Mouse (Mus musculus) heart, embryonic 12.5 days (tissue): ENCODE data around the gene Xntrpc. TPM values are rescaled to one million over a fixed set of nuclear protein-coding genes. Genes with fewer than 3 reads are reported as not detected.

Source experiments
- ATAC-seq: fragments of 200-750 bp; cut with Nextera tagmentation; 2 replicates; pipeline ENCODE4 v1.8.0; 2017; ENCODE audit warnings: moderate TSS enrichment, moderate library complexity; ENCODE audit not compliant: insufficient number of reproducible peaks, low FRiP score
- H3K27ac ChIP-seq: fragments of 300-500 bp; sonication (generic); 2 replicates; pipeline ENCODE4 v1.5.1; 2016; ENCODE audit warnings: mild to moderate bottlenecking, moderate library complexity; ENCODE audit not compliant: poor library complexity, severe bottlenecking
- H3K27me3 ChIP-seq: fragments of 300-500 bp; sonication (generic); replicated peaks from 2 replicates; pipeline ENCODE4 v1.6.1; 2016; ENCODE audit warnings: mild to moderate bottlenecking, moderate library complexity
- H3K36me3 ChIP-seq: fragments of 300-500 bp; sonication (generic); 2 replicates; pipeline ENCODE4 v1.6.1; 2016; ENCODE audit warnings: mild to moderate bottlenecking, moderate library complexity
- H3K4me1 ChIP-seq: fragments of 300-500 bp; sonication (generic); replicated peaks from 2 replicates; pipeline ENCODE4 v1.6.1; 2016; ENCODE audit warnings: mild to moderate bottlenecking
- H3K4me2 ChIP-seq: fragments of 300-500 bp; sonication (generic); 2 replicates; pipeline ENCODE4 v1.6.1; 2016; ENCODE audit warnings: mild to moderate bottlenecking, moderate library complexity
- H3K4me3 ChIP-seq: fragments of 300-500 bp; sonication (generic); 2 replicates; pipeline ENCODE4 v1.5.1; 2016; ENCODE audit warnings: mild to moderate bottlenecking
- H3K9ac ChIP-seq: fragments of 300-500 bp; sonication (generic); 2 replicates; pipeline ENCODE4 v1.6.1; 2016; ENCODE audit warnings: mild to moderate bottlenecking, moderate library complexity
- H3K9me3 ChIP-seq: fragments of 300-500 bp; sonication (generic); replicated peaks from 2 replicates; pipeline ENCODE4 v1.6.1; 2016; ENCODE audit warnings: mild to moderate bottlenecking, moderate library complexity
- WGBS: fragments of 180-500 bp; shearing (Covaris S2); methylation state at CpG from one replicate; pipeline ENCODE4 v1.1.7; 2016; 5-methylcytosine and 5-hydroxymethylcytosine counted together
- polyA plus RNA-seq: library from polyadenylated mRNA; unstranded; fragments of >200 nt; fragmentation: Nextera tagmentation; extraction: Ambion mirVana; gene quantifications from 2 replicates; pipeline ENCODE4 v1.2.1, GENCODE M21; 2016

Gene Xntrpc
- polyA plus RNA-seq, 1 experiment from 2014 or later, result 1.5 TPM

DNA sequence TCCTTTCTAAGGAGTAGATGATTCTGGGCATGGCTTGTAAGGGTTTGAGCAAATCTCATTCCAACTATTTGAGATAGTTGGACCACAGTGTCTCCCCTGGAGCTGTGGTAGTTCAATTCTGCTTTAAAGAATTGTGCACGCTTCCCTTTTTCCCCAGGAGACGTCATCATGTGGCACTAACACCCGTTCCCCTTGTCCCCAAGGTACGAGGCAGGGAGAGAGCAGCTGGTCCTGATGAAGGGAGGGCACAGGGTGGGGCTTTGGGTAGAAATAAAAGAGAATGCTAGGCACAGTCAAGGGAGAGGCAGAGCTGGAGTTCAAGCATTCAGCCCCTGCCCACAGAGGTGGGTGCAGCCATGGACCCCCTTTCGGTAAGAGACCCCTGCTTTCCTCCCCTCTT is 17.3 kb downstream of the Xntrpc start, which contains the start of gene Trpc2:
Trpc2 (plus strand) TSS at position 301 of the 400 bp plus-strand sequence.
- no peak within 1 kb of the TSS for H3K27ac ChIP-seq
- H3K4me1 ChIP-seq, result no peaks in the 10 kb centered on the region
- WGBS, result 82% methylated on average over 5 of the region's 5 CpGs
- no peaks in the 10 kb centered on the region for H3K27me3 ChIP-seq
- H3K4me2 ChIP-seq, result no peak within 1 kb of the TSS
- no peak for ATAC-seq
- H3K4me3 ChIP-seq, result no peak within 1 kb of the TSS
- no peak within 1 kb of the TSS for H3K9ac ChIP-seq
- no peaks in the 10 kb centered on the region for H3K9me3 ChIP-seq
- peaks cover 82% of the 10 kb centered on the region for H3K36me3 ChIP-seq

DNA sequence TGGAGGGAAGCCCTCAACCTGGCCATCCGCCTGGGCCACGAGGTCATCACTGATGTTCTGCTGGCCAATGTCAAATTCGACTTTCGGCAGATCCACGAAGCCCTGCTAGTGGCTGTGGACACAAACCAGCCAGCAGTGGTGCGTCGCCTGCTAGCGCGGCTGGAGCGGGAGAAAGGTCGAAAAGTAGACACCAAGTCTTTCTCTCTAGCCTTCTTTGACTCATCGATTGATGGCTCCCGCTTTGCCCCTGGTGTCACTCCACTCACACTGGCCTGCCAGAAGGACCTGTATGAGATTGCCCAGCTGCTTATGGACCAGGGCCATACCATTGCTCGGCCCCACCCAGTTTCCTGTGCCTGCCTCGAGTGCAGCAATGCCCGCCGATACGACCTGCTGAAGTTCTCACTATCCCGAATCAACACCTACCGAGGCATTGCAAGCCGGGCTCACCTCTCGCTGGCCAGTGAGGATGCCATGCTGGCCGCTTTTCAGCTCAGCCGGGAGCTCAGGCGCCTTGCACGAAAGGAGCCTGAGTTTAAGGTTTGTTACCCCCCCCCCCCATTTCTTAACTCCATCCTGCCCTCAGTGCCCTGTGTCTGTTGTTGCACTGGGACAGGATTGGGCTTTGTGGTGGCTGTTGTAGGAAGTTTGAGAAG is 18.7 kb downstream of the Xntrpc start:
- Histone ChIP-seq H3K4me1 (no peaks in the 10 kb centered on the region), H3K27ac (no peak overlapping the region), H3K4me3 (no peak overlapping the region), H3K4me2 (no peak overlapping the region), H3K9me3 (no peaks in the 10 kb centered on the region), H3K9ac (no peak overlapping the region), H3K27me3 (no peaks in the 10 kb centered on the region), H3K36me3 (peaks cover 82% of the 10 kb centered on the region)
- no peak for ATAC-seq
- 80% methylated on average over 26 of the region's 26 CpGs for WGBS

DNA sequence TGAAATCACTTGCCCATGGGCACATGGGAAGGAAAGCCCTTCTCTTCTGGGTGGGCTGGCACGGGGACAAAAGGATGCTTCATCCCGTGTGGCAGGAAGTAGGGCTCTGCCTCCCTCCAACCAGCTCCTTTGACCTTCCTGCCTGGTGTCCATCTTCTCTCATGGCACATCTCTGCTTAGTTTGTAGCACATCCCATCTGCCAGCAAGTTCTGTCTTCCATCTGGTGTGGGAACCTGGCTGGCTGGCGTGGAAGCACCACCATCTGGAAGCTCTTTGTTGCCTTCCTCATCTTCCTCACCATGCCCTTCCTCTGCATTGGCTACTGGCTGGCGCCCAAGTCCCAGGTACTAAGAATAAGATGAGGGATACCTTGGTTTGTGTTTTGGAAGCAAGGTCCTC is 21.8 kb downstream of the Xntrpc start:
- H3K4me3 ChIP-seq, result no peak overlapping the region
- no peaks in the 10 kb centered on the region for H3K9me3 ChIP-seq
- 87% methylated on average over 4 of the region's 4 CpGs for WGBS
- no peak for ATAC-seq
- no peaks in the 10 kb centered on the region for H3K4me1 ChIP-seq
- H3K4me2 ChIP-seq, result no peak overlapping the region
- H3K27ac ChIP-seq, result no peak overlapping the region
- H3K9ac ChIP-seq, result no peak overlapping the region
- H3K27me3 ChIP-seq, result no peaks in the 10 kb centered on the region
- peaks cover 67% of the 10 kb centered on the region for H3K36me3 ChIP-seq

DNA sequence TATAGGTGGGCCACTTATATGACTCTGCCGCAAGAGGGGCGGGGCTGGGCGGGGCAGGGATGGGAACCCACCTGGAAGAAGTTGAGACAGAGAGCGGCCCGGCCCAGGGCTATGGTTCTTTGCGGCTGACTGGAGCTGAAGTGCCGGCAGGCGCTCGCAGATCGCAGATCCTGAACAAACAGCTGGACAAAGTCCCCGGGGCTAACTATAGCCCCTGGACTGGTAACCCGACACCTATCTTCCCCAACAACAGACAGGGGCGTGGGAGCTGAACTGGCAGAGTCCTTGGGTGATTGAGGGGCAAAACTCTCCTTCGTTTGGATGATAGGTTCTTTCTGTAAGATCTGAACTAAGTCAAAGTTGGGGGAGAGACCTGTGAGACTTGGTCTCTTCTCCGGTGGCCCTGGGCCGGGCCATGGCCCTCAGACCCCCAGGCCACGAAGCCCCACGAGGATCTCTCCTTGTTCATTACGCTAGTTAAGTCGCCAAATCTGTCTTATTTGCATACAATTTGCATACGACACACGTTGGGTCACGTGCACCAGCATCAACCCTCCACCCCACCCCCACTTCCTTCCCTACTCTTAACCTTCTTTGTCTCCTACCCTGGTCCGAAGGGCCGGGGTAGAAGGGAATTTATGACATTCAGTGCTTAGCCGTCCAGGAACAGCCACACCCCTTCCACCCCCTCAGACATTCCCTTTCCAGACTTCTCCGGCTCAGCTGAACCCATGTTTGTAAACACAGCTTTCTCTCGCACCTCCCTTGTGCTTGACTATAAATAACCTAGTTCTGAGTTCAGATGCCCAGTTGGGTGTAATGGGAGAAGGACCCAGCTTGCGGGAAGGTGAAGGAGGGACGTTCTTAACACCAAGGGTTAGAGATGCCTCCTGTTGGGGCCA is 34.5 kb downstream of the Xntrpc start:
- H3K4me3 ChIP-seq, result peak overlapping the region; percentile 42
- H3K9me3 ChIP-seq, result no peaks in the 10 kb centered on the region
- 5% methylated on average over 30 of the region's 30 CpGs for WGBS
- H3K36me3 ChIP-seq, result peaks cover 6% of the 10 kb centered on the region; the same call in 1 of the 2 replicates
- H3K4me2 ChIP-seq, result peak overlapping the region; percentile 84
- H3K27ac ChIP-seq, result peak overlapping the region; percentile 28; the same call in 1 of the 2 replicates
- peak; percentile 67 for ATAC-seq
- H3K27me3 ChIP-seq, result 0 out of 2 replicates have a peak, but pooled peaks cover 11% of the 10 kb centered on the region
- H3K9ac ChIP-seq, result peak overlapping the region; percentile 57; the same call in 1 of the 2 replicates
- H3K4me1 ChIP-seq, result peaks cover 38% of the 10 kb centered on the region

DNA sequence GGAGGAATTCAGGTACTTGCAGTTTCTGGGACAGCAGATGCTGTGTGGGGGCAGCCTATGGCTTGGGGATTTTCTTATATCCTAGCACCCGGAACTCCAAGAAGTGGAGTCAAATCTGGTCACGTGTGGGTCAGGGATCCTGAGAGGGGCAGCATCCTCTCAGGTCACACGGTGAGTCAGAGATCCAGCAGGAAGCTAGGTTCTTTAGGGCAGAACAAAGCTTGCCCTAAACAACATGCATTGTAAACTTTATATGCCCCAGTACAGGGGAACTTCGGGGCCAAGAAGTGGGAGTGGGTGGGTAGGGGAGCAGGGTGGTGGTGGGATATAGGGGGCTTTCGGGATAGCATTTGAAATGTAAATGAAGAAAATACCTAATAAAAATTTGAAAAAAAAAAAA is 35.4 kb downstream of the Xntrpc start:
- WGBS, result 60% methylated on average over 5 of the region's 5 CpGs
- Histone ChIP-seq H3K27me3 (0 out of 2 replicates have a peak, but pooled peaks cover 11% of the 10 kb centered on the region), H3K4me3 (no peak overlapping the region), H3K27ac (peak overlapping the region; percentile 28; the same call in 1 of the 2 replicates), H3K4me1 (peaks cover 38% of the 10 kb centered on the region), H3K36me3 (0 out of 2 replicates have a peak, but pooled peaks cover 2% of the 10 kb centered on the region), H3K9me3 (no peaks in the 10 kb centered on the region), H3K9ac (no peak overlapping the region), H3K4me2 (peak overlapping the region; percentile 84; the same call in 1 of the 2 replicates)
- no peak for ATAC-seq

DNA sequence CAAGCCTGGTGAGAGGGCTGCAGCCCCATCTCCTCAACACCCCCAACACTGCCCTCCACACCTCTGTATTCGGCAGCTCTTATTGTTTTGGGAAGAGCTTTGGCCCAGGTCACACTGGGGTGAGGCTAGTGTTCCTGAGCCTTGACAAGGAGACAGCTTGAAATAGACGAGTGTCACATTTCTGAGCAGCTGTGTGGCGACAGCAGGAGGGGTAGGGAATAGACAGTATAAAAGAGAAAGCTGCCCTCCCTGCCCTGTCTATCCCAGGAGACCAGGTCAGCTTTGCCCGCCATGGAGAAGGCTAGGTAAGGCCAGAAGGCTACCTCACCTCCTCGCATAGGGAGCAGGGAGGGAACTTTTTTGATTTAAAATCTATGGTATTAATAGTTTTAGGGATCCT is 36.0 kb downstream of the Xntrpc start, which contains the start of gene Art1:
Art1 (plus strand) TSS at position 257 of the 400 bp plus-strand sequence.
- Histone ChIP-seq H3K4me2 (peak within 1 kb of the TSS; percentile 84), H3K9me3 (no peaks in the 10 kb centered on the region), H3K27me3 (0 out of 2 replicates have a peak, but pooled peaks cover 11% of the 10 kb centered on the region), H3K27ac (peak within 1 kb of the TSS; percentile 28; the same call in 1 of the 2 replicates), H3K4me1 (peaks cover 41% of the 10 kb centered on the region), H3K36me3 (no peaks in the 10 kb centered on the region), H3K9ac (no peak within 1 kb of the TSS), H3K4me3 (peak within 1 kb of the TSS; percentile 42; the same call in 1 of the 2 replicates)
- no peak for ATAC-seq
- 45% methylated on average over 5 of the region's 5 CpGs for WGBS

DNA sequence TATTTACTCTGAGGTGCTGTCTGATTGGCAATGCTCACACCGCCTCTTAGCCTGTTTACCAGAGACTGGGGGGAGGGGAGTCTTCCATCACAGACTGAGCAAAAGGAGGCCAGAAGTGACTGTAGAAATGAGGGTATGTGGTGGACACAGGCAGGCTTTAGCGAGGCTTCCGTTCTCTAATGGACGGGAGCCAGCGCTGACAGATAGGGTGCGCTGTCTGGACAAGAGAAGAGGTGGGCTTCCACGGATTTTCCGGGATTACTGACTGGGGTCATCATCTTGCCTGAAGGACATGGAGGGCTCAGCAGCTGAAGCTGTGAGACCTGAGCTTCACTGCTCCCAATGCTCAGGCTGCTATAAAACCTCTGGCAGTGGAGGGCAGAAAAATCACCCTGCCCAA is 36.7 kb downstream of the Xntrpc start:
- H3K4me3 ChIP-seq, result no peak overlapping the region
- H3K4me2 ChIP-seq, result no peak overlapping the region; the same call in 1 of the 2 replicates
- no peak for ATAC-seq
- no peaks in the 10 kb centered on the region for H3K36me3 ChIP-seq
- peaks cover 48% of the 10 kb centered on the region for H3K4me1 ChIP-seq
- 0 out of 2 replicates have a peak, but pooled peaks cover 10% of the 10 kb centered on the region for H3K27me3 ChIP-seq
- H3K9me3 ChIP-seq, result no peaks in the 10 kb centered on the region
- H3K9ac ChIP-seq, result no peak overlapping the region
- 38% methylated on average over 8 of the region's 8 CpGs for WGBS
- no peak overlapping the region for H3K27ac ChIP-seq

DNA sequence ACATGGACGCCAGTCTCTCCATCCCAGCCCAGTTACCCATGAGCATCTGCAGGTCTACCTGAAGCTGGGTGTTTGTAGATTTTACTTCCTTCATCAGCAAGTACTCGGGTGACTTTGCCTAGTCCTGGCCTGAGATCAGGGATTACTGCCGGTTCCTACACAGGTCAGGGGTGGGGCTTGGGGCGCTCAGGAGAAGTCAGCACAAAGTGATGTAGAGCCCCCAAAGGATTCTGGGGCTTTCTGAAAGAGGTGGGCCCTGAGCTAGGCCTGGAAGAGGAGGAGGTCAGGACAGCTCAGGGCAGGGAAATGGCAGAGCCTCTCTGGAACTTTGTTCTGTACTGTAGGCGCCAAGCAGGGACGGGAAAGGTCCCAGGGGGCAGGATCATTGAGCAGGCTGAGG is 37.2 kb downstream of the Xntrpc start:
- H3K9ac ChIP-seq, result no peak overlapping the region
- WGBS, result 55% methylated on average over 6 of the region's 6 CpGs
- H3K9me3 ChIP-seq, result no peaks in the 10 kb centered on the region
- H3K4me3 ChIP-seq, result no peak overlapping the region
- H3K4me2 ChIP-seq, result no peak overlapping the region
- peaks cover 49% of the 10 kb centered on the region for H3K4me1 ChIP-seq
- H3K27me3 ChIP-seq, result 0 out of 2 replicates have a peak, but pooled peaks cover 6% of the 10 kb centered on the region
- no peak overlapping the region for H3K27ac ChIP-seq
- no peak for ATAC-seq
- H3K36me3 ChIP-seq, result no peaks in the 10 kb centered on the region

DNA sequence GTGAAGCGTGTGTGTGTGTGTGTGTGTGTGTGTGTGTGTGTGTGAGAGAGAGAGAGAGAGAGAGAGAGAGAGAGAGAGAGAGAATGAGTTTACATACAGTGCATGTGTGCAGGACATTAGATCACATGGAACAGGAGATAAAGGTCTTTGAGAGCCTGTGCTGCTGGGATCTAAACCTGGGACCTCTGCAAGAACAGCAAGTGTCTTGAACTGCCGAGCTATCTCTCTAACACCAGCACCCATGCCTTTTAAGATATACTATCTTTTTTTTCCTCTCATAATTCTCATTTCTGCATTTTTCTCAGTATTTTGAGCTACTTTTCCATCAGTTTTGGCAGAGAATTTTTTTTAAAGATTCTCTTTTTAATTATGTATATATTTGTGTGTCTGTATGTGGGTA is 38.0 kb downstream of the Xntrpc start:
- WGBS, result 50% methylated on average over 2 of the region's 2 CpGs
- H3K9ac ChIP-seq, result no peak overlapping the region
- H3K4me3 ChIP-seq, result no peak overlapping the region
- no peaks in the 10 kb centered on the region for H3K36me3 ChIP-seq
- H3K27me3 ChIP-seq, result no peaks in the 10 kb centered on the region
- no peaks in the 10 kb centered on the region for H3K9me3 ChIP-seq
- no peak overlapping the region for H3K27ac ChIP-seq
- ATAC-seq, result no peak
- peaks cover 49% of the 10 kb centered on the region for H3K4me1 ChIP-seq
- H3K4me2 ChIP-seq, result no peak overlapping the region

DNA sequence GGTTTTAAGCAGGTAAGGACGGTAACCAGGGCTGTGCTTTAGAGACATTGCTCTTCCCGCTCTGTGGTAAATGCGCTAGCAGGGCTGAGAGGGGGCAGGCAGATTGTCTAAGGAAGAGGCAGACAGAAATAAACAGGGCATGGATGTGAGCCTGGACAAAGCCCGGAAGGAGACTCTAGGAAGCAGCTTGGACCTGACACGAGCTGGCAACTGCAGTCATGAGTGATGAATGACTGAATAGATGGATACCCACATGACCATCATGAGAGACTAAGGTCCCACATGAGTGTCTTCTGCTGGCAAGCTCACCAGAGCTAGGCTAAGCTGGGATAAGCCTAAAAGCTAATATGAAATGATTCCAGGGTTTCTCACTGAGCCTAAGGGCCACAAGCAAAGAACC is 38.6 kb downstream of the Xntrpc start:
- 60% methylated on average over 5 of the region's 5 CpGs for WGBS
- Histone ChIP-seq H3K9ac (no peak overlapping the region), H3K27ac (no peak overlapping the region), H3K4me2 (no peak overlapping the region), H3K27me3 (no peaks in the 10 kb centered on the region), H3K4me3 (no peak overlapping the region), H3K9me3 (no peaks in the 10 kb centered on the region), H3K4me1 (peaks cover 49% of the 10 kb centered on the region), H3K36me3 (no peaks in the 10 kb centered on the region)
- no peak for ATAC-seq

DNA sequence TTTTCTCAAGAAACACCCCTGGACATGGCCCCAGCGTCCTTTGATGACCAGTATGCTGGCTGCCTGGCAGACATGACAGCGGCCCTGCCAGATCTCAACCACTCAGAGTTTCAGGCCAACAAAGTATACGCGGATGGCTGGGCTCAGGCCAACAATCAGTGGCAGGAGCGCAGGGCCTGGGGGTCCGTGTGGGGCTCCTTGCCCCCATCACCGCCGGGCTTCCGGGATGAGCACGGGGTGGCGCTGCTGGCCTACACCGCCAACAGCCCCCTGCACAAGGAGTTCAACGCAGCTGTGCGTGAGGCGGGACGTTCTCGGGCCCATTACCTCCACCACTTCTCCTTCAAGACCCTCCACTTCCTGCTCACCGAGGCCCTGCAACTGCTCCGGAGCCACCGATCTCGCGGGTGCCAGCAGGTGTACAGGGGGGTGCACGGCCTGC is 41.2 kb downstream of the Xntrpc start:
- no peaks in the 10 kb centered on the region for H3K9me3 ChIP-seq
- WGBS, result 7% methylated on average over 23 of the region's 23 CpGs
- H3K4me1 ChIP-seq, result peaks cover 25% of the 10 kb centered on the region
- H3K9ac ChIP-seq, result peak overlapping the region; percentile 69
- H3K4me2 ChIP-seq, result peak overlapping the region; percentile 82
- no peaks in the 10 kb centered on the region for H3K36me3 ChIP-seq
- H3K4me3 ChIP-seq, result peak overlapping the region; percentile 45
- H3K27ac ChIP-seq, result no peak overlapping the region
- no peaks in the 10 kb centered on the region for H3K27me3 ChIP-seq
- peak; percentile 23; the same call in 1 of the 2 replicates for ATAC-seq
